Mouse (Mus musculus) hindbrain, embryonic 13.5 days (tissue): Measurements from ENCODE around the gene Dennd4a. TPM values are rescaled to one million over a fixed set of nuclear protein-coding genes. Genes with fewer than 3 reads are reported as not detected.

Experiments
- ATAC-seq: fragments of 200-750 bp; cut with Nextera tagmentation; 2 replicates; pipeline ENCODE4 v1.8.0; 2017; ENCODE audit warnings: moderate TSS enrichment; ENCODE audit not compliant: low FRiP score
- H3K27ac ChIP-seq: fragments of 300-500 bp; sonication (generic); 2 replicates; pipeline ENCODE4 v1.5.1; 2015; ENCODE audit warnings: inconsistent platforms, mild to moderate bottlenecking, moderate library complexity
- H3K27me3 ChIP-seq: fragments of 300-500 bp; sonication (generic); 2 replicates; pipeline ENCODE4 v1.6.1; 2015; ENCODE audit warnings: mild to moderate bottlenecking, inconsistent platforms
- H3K36me3 ChIP-seq: fragments of 300-500 bp; sonication (generic); 2 replicates; pipeline ENCODE4 v1.6.1; 2015; ENCODE audit warnings: mild to moderate bottlenecking, inconsistent platforms
- H3K4me1 ChIP-seq: fragments of 300-500 bp; sonication (generic); replicated peaks from 2 replicates; pipeline ENCODE4 v1.6.1; 2015; ENCODE audit warnings: inconsistent platforms
- H3K4me2 ChIP-seq: fragments of 300-500 bp; sonication (generic); 2 replicates; pipeline ENCODE4 v1.6.1; 2015; ENCODE audit warnings: inconsistent platforms, mild to moderate bottlenecking, moderate library complexity
- H3K4me3 ChIP-seq: fragments of 300-500 bp; sonication (generic); 2 replicates; pipeline ENCODE4 v1.5.1; 2015; ENCODE audit warnings: mild to moderate bottlenecking, inconsistent platforms
- H3K9ac ChIP-seq: fragments of 300-500 bp; sonication (generic); 2 replicates; pipeline ENCODE4 v1.6.1; 2015; ENCODE audit warnings: mild to moderate bottlenecking, inconsistent platforms
- H3K9me3 ChIP-seq: fragments of 300-500 bp; sonication (generic); 2 replicates; pipeline ENCODE4 v1.6.1; 2016; ENCODE audit warnings: inconsistent platforms
- WGBS: fragments of 180-500 bp; shearing (Covaris S2); methylation state at CpG from one replicate; pipeline ENCODE4 v1.1.7; 2015; 5-methylcytosine and 5-hydroxymethylcytosine counted together
- polyA plus RNA-seq: library from polyadenylated mRNA; unstranded; fragments of >200 nt; fragmentation: Nextera tagmentation; extraction: Ambion mirVana; gene quantifications from 2 replicates; pipeline ENCODE4 v1.2.1, GENCODE M21; 2015

The Dennd4a gene
- polyA plus RNA-seq, 1 experiment from 2014 or later = 9.4 TPM

- no peaks in the 10 kb centered on the region for H3K36me3 ChIP-seq
- no peaks in the 10 kb centered on the region for H3K27me3 ChIP-seq
- 80% methylated on average over 6 of the region's 6 CpGs for WGBS
- H3K4me2 ChIP-seq = no peak overlapping the region
- no peaks in the 10 kb centered on the region for H3K9me3 ChIP-seq
- ATAC-seq = no peak
- H3K4me1 ChIP-seq = no peaks in the 10 kb centered on the region
- H3K4me3 ChIP-seq = no peak overlapping the region
- H3K9ac ChIP-seq = no peak overlapping the region
- no peak overlapping the region for H3K27ac ChIP-seq
Observed at GRCm38 (mm10) chr9:64830092-64830618, 19.0 kb downstream of the Dennd4a start.

DNA sequence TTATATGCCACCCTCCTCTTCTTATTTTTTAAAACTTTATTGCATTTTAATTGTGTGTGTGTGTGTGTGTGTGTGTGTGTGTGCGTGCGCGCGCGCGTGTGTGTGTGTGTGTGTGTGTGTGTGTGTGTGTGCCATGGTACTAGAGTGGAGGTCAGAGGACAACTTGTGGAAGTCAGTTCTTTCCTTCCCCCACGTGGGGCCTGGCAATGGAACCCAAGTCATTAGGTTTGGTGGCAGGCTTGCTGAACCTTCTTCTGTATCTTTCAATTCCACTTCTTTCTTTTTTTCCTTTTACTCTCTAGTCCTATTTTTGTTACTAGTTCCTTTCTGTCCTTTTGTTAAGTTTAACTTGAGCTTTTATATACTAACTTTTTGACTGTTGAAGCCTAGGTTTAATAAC lies 19.5 kb downstream of the Dennd4a start:
- no peaks in the 10 kb centered on the region for H3K4me1 ChIP-seq
- H3K4me2 ChIP-seq = no peak overlapping the region
- 89% methylated on average over 7 of the region's 7 CpGs for WGBS
- no peak overlapping the region for H3K9ac ChIP-seq
- ATAC-seq = no peak
- no peak overlapping the region for H3K4me3 ChIP-seq
- no peaks in the 10 kb centered on the region for H3K9me3 ChIP-seq
- no peaks in the 10 kb centered on the region for H3K27me3 ChIP-seq
- H3K27ac ChIP-seq = no peak overlapping the region
- H3K36me3 ChIP-seq = no peaks in the 10 kb centered on the region

- Histone ChIP-seq H3K4me2 (no peak overlapping the region), H3K4me1 (no peaks in the 10 kb centered on the region), H3K27ac (no peak overlapping the region), H3K27me3 (no peaks in the 10 kb centered on the region), H3K36me3 (peaks cover 4% of the 10 kb centered on the region; the same call in 1 of the 2 replicates), H3K4me3 (no peak overlapping the region), H3K9ac (no peak overlapping the region), H3K9me3 (no peaks in the 10 kb centered on the region)
- ATAC-seq = no peak
- 95% methylated on average over 2 of the region's 2 CpGs for WGBS
Observed at GRCm38 (mm10) chr9:64831760-64832159, 20.6 kb downstream of the Dennd4a start.

- Histone ChIP-seq H3K4me1 (no peaks in the 10 kb centered on the region), H3K4me2 (no peak overlapping the region), H3K9me3 (no peaks in the 10 kb centered on the region), H3K27ac (no peak overlapping the region), H3K27me3 (no peaks in the 10 kb centered on the region), H3K4me3 (no peak overlapping the region), H3K36me3 (peaks cover 10% of the 10 kb centered on the region; the same call in 1 of the 2 replicates), H3K9ac (no peak overlapping the region)
- 91% methylated on average over 3 of the region's 3 CpGs for WGBS
- no peak for ATAC-seq
Observed at GRCm38 (mm10) chr9:64834418-64834817, 23.3 kb downstream of the Dennd4a start.

GRCm38 (mm10) chr9:64845355-64845754 lies 34.2 kb downstream of the Dennd4a start:
- 92% methylated on average over 4 of the region's 4 CpGs for WGBS
- Histone ChIP-seq H3K27me3 (no peaks in the 10 kb centered on the region), H3K9ac (no peak overlapping the region), H3K9me3 (no peaks in the 10 kb centered on the region), H3K27ac (no peak overlapping the region), H3K4me1 (no peaks in the 10 kb centered on the region), H3K4me2 (no peak overlapping the region), H3K36me3 (peaks cover 20% of the 10 kb centered on the region), H3K4me3 (no peak overlapping the region)
- ATAC-seq = no peak

DNA sequence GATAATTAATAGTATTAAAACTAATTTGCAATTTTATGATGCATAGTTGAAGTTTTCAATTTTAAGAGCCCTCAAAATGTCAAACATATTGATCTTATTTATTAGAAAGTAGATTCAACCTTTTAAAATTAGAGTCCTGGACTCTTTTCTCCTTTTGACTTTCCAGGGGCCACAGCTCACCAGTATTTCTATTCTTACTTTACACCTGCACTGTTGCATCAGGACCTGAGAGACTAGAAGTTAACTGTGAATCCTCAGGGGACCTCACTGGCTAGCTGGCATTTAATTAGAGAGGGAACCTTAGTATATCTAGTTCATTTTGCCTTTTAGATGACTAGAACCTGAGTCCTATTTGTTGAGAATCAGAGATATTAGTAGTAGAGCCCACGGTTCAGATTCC lies 38.4 kb downstream of the Dennd4a start:
- H3K4me2 ChIP-seq = no peak overlapping the region
- H3K4me3 ChIP-seq = no peak overlapping the region
- WGBS = 83% methylated on average over 1 of the region's 1 CpGs
- H3K36me3 ChIP-seq = peaks cover 26% of the 10 kb centered on the region
- no peak overlapping the region for H3K27ac ChIP-seq
- ATAC-seq = no peak
- no peaks in the 10 kb centered on the region for H3K4me1 ChIP-seq
- H3K9ac ChIP-seq = no peak overlapping the region
- no peaks in the 10 kb centered on the region for H3K27me3 ChIP-seq
- no peaks in the 10 kb centered on the region for H3K9me3 ChIP-seq

- no peak overlapping the region for H3K4me3 ChIP-seq
- ATAC-seq = no peak
Observed at GRCm38 (mm10) chr9:64860083-64860482, 48.9 kb downstream of the Dennd4a start.

DNA sequence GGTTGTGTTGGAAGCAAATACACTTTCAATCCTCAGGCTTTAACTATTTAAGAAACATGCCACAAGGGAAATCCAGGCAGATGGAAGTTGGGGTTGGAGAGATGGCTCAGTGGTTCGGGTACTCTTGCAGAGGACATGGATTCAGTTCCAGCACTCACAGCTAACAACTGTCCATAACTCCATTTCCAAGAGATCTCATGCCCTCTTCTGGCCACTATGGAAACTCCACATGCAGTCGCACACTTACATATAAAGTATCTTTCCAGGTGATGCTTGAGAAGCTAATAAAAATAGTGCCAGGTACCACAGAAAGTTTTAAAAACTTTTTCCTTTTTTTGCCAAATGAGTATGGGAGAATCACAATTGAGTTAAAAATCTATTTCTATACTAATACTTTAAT lies 51.5 kb downstream of the Dennd4a start:
- Histone ChIP-seq H3K4me1 (no peaks in the 10 kb centered on the region), H3K27me3 (no peaks in the 10 kb centered on the region), H3K9me3 (no peaks in the 10 kb centered on the region), H3K36me3 (peaks cover 25% of the 10 kb centered on the region), H3K4me3 (no peak overlapping the region), H3K27ac (no peak overlapping the region), H3K9ac (no peak overlapping the region), H3K4me2 (no peak overlapping the region)
- WGBS = 77% methylated on average over 2 of the region's 2 CpGs
- ATAC-seq = no peak

More at GRCm38 (mm10) chr9:64860083-64860482, 48.9 kb downstream of the Dennd4a start:
- Histone ChIP-seq H3K9me3 (no peaks in the 10 kb centered on the region), H3K4me1 (no peaks in the 10 kb centered on the region), H3K27ac (no peak overlapping the region), H3K27me3 (no peaks in the 10 kb centered on the region), H3K9ac (no peak overlapping the region), H3K36me3 (peaks cover 18% of the 10 kb centered on the region), H3K4me2 (no peak overlapping the region)

DNA sequence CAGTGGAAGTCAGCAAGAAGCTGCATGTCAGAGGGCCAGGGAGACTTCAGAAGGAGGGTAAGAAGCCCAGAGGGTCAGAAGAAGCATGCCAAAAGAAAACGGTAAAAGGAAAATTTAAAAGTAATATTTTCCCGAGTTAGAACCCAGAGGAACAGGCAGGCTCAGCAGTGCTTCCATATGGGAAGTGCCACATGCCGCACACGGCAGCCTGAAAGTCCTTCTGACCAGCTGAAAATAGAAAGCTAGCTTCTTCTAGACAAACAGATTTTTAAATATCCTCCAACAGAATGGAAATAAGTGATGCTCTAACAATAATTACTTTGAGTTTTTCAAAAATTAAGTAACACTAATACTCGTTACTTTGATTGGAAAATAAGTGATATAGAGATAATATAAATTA lies 74.9 kb downstream of the Dennd4a start:
- no peak overlapping the region for H3K4me2 ChIP-seq
- WGBS = 90% methylated on average over 5 of the region's 5 CpGs
- ATAC-seq = no peak
- H3K4me1 ChIP-seq = no peaks in the 10 kb centered on the region
- H3K27ac ChIP-seq = no peak overlapping the region
- no peak overlapping the region for H3K4me3 ChIP-seq
- no peaks in the 10 kb centered on the region for H3K27me3 ChIP-seq
- H3K9ac ChIP-seq = no peak overlapping the region
- peaks cover 25% of the 10 kb centered on the region for H3K36me3 ChIP-seq
- no peaks in the 10 kb centered on the region for H3K9me3 ChIP-seq

DNA sequence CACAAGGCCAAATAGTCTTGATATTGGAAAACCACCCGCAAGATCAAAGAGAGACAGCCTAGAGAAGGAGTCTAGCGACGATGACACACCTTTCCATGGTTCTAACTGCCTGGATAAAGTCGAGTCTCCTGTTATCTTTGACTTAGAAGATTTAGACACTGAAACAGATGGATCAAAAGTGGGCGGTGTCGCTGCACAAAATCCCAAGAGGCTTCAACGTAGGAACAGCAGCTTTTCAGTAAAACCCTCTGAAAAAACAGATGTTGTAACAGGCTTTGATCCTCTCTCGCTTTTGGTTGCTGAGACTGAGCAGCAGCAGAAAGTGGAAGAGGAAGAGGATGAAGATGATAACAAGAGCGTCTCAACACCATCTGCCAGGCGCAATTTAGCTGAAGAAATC lies 85.5 kb downstream of the Dennd4a start:
- no peaks in the 10 kb centered on the region for H3K9me3 ChIP-seq
- no peak overlapping the region for H3K27ac ChIP-seq
- H3K9ac ChIP-seq = no peak overlapping the region
- no peak overlapping the region for H3K4me3 ChIP-seq
- no peaks in the 10 kb centered on the region for H3K4me1 ChIP-seq
- WGBS = 88% methylated on average over 10 of the region's 10 CpGs
- no peaks in the 10 kb centered on the region for H3K27me3 ChIP-seq
- peaks cover 52% of the 10 kb centered on the region for H3K36me3 ChIP-seq
- H3K4me2 ChIP-seq = no peak overlapping the region
- ATAC-seq = no peak

DNA sequence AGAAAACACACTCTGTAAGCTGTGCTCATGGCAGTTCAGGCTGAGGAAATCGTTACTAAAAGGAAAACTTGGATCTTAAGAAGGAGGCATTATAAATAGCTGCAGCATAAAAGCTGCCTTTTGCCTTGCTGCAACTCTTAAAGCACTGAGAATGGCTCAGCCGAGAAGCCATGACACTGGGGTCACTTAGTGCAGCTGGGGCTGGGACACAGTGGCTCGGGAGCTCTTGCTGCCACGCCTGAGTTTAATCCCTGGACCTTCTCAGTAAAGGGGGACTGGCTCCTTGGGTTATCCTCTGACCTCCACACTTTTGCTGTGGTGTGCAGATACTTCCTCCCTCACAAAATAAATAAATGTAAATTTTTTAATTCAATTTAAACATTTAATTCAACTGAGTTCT lies 91.7 kb downstream of the Dennd4a start:
- ATAC-seq = no peak
- Histone ChIP-seq H3K36me3 (peaks cover 43% of the 10 kb centered on the region), H3K9ac (peak overlapping the region; percentile 8; the same call in 1 of the 2 replicates), H3K4me1 (no peaks in the 10 kb centered on the region), H3K9me3 (no peaks in the 10 kb centered on the region), H3K4me2 (no peak overlapping the region), H3K27me3 (no peaks in the 10 kb centered on the region), H3K27ac (no peak overlapping the region), H3K4me3 (no peak overlapping the region)
- WGBS = 37% methylated on average over 4 of the region's 4 CpGs

DNA sequence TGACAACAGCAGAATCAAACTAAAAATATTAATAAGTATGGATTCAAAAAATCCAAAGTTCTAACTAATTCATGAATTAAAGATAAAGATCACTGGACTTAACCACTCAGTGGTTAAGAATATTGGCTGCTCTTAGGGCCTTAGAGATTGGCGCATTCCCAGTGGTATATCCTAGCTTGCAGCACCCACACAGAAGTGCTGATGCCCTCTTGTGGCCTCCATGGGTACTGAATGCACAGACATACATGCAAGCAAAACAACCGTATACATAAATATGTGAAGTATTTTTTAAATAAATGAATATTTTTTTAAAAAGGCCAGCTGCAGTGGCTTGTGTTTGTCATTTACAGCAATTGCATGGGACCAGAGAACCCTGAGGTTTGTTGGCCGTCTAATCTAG lies 92.2 kb downstream of the Dennd4a start:
- H3K27me3 ChIP-seq = no peaks in the 10 kb centered on the region
- peaks cover 38% of the 10 kb centered on the region for H3K36me3 ChIP-seq
- 69% methylated on average over 3 of the region's 3 CpGs for WGBS
- H3K9me3 ChIP-seq = no peaks in the 10 kb centered on the region
- ATAC-seq = no peak
- no peaks in the 10 kb centered on the region for H3K4me1 ChIP-seq
- no peak overlapping the region for H3K4me2 ChIP-seq
- H3K4me3 ChIP-seq = no peak overlapping the region
- no peak overlapping the region for H3K9ac ChIP-seq
- no peak overlapping the region for H3K27ac ChIP-seq

DNA sequence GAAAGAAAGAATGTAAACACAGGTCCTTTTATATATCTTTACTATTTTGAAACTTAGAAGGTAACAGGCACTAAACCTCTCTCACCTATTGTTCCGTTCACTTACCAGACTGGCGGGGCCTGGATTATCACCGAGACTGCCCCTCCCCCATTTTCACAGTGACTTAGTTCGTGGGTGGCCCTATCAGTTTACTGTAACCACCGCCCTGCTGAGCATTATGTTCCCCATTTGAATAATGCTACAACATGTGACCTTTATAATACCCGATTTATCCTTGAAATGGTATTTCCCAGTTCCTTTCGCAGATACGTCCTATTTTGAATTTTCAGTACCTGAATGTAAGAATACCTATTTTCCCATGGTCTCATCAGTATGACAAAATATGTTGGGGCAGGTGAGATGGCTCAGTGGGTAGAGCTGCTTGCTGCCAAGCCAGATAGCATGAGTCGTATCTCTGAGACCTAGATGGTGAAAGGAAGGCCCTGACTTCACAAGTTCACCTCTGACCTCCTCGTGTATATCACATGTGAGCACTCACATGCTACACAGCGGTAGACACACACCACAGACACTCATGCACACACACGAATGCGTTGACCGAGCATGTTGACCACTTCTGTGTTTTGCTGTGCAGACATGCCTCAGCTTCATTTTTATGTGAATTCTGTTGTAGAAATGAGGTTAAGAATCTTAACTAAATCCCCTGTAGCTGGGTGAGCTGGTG lies 93.9 kb downstream of the Dennd4a start:
- H3K4me2 ChIP-seq = no peak overlapping the region
- peaks cover 35% of the 10 kb centered on the region for H3K36me3 ChIP-seq
- H3K27me3 ChIP-seq = no peaks in the 10 kb centered on the region
- ATAC-seq = no peak
- no peak overlapping the region for H3K4me3 ChIP-seq
- no peak overlapping the region for H3K27ac ChIP-seq
- WGBS = 92% methylated on average over 14 of the region's 14 CpGs
- H3K9me3 ChIP-seq = no peaks in the 10 kb centered on the region
- no peak overlapping the region for H3K9ac ChIP-seq
- H3K4me1 ChIP-seq = no peaks in the 10 kb centered on the region
